In genomic region chr4:41653296-41653695, GRCm38 (mm10) we compare ENCODE assay signal across 7 mouse cellular contexts. TPM values are rescaled to one million over a fixed set of nuclear protein-coding genes. Genes with fewer than 3 reads are reported as not detected.
DNase-seq lines count a peak whose midpoint lies in the region; ATAC-seq and TF ChIP-seq lines count a peak whose summit lies in the region.

No protein-coding gene starts in this region.

- no peak overlapping the region for H3K9ac ChIP-seq in MEL (ENCODE audit: control insufficient read depth, low read depth, low read length, poor library complexity, severe bottlenecking)
- H3K9ac ChIP-seq in embryonic facial prominence, embryonic 13.5 days: 0 out of 2 replicates have a peak overlapping the region, but pooled peaks have one; percentile 28

- WGBS in bone marrow, adult 2 months: 41% methylated on average over 6 of the region's 6 CpGs
- WGBS in embryonic facial prominence, embryonic 13.5 days: 39% methylated on average over 6 of the region's 6 CpGs
- WGBS in hindbrain, embryonic 10.5 days: 41% methylated on average over 6 of the region's 6 CpGs

- H3K4me2 ChIP-seq in embryonic facial prominence, embryonic 13.5 days: no peak overlapping the region

- no peak overlapping the region for H3K4me3 ChIP-seq in MEL (ENCODE audit: control insufficient read depth in 1 of 2, insufficient read depth in 1 of 2, low read depth in 2 of 2, low read length in 2 of 2)
- no peak overlapping the region for H3K4me3 ChIP-seq in bone marrow, adult 2 months (replicated peaks; ENCODE audit: control insufficient read depth, low read depth, low read length)
- H3K4me3 ChIP-seq in embryonic facial prominence, embryonic 13.5 days: no peak overlapping the region
- H3K4me3 ChIP-seq in hindbrain, embryonic 10.5 days: no peak overlapping the region

- TF ChIP-seq POLR2A in MEL (IDR thresholded peaks at IDR 0.05; ENCODE audit: control insufficient read depth in 1 of 2, insufficient read depth in 1 of 2, low read depth in 1 of 2, low read length in 2 of 2, poor library complexity in 1 of 2): no peak
- TF ChIP-seq POLR2A in bone marrow, adult 2 months (IDR thresholded peaks at IDR 0.05; ENCODE audit: borderline replicate concordance, control insufficient read depth, low read depth, low read length): no peak

- peak; percentile 64 for DNase-seq in MEL (ENCODE audit: low read depth, low spot score)
- DNase-seq in hindbrain, embryonic 10.5 days (ENCODE audit: low spot score): peak; percentile 82
- peak; percentile 80 to 85 for DNase-seq in layer of hippocampus, postnatal 10 days (ENCODE audit: low spot score in 2 of 2)
- DNase-seq in right cerebral cortex, postnatal 4 days: peak; percentile 85

- H3K79me2 ChIP-seq in MEL (ENCODE audit: control insufficient read depth, insufficient read depth, low read length, poor library complexity): no peaks in the 10 kb centered on the region

- H3K9me3 ChIP-seq in MEL (replicated peaks; ENCODE audit: insufficient read depth, low read length): no peaks in the 10 kb centered on the region
- no peaks in the 10 kb centered on the region for H3K9me3 ChIP-seq in embryonic facial prominence, embryonic 13.5 days
- no peaks in the 10 kb centered on the region for H3K9me3 ChIP-seq in hindbrain, embryonic 10.5 days

- H3K4me1 ChIP-seq in MEL (ENCODE audit: control insufficient read depth in 1 of 2, insufficient read depth in 2 of 2, low read length in 2 of 2): peaks cover 4 to 6% of the 10 kb centered on the region in 2 experiments; a peak in 2 of 4 replicates
- no peaks in the 10 kb centered on the region for H3K4me1 ChIP-seq in bone marrow, adult 2 months (ENCODE audit: control insufficient read depth, insufficient read depth, low read length)
- H3K4me1 ChIP-seq in embryonic facial prominence, embryonic 13.5 days: peaks cover 23% of the 10 kb centered on the region
- peaks cover 47% of the 10 kb centered on the region for H3K4me1 ChIP-seq in hindbrain, embryonic 10.5 days (replicated peaks)

- H3K36me3 ChIP-seq in MEL (ENCODE audit: control insufficient read depth in 1 of 2, insufficient read depth in 2 of 2, low read length in 2 of 2): no peaks in the 10 kb centered on the region
- H3K36me3 ChIP-seq in embryonic facial prominence, embryonic 13.5 days: peaks cover 10% of the 10 kb centered on the region
- peaks cover 34% of the 10 kb centered on the region for H3K36me3 ChIP-seq in hindbrain, embryonic 10.5 days

- TF ChIP-seq EP300 in MEL (IDR thresholded peaks at IDR 0.05; ENCODE audit: low read depth in 1 of 2, low read length in 2 of 2): no peak

- H3K27me3 ChIP-seq in MEL (ENCODE audit: control insufficient read depth in 1 of 2, insufficient read depth in 2 of 2, low read length in 2 of 2): 0 out of 4 replicates have a peak, but pooled peaks cover 0 to 1% of the 10 kb centered on the region in 2 experiments
- peaks cover 6% of the 10 kb centered on the region; the same call in 1 of the 2 replicates for H3K27me3 ChIP-seq in embryonic facial prominence, embryonic 13.5 days
- H3K27me3 ChIP-seq in hindbrain, embryonic 10.5 days (ENCODE audit: insufficient read depth, poor library complexity, severe bottlenecking): peaks cover 5% of the 10 kb centered on the region; the same call in 1 of the 2 replicates

- peak; percentile 69 to 83 (median 76) for TF ChIP-seq CTCF in MEL (IDR thresholded peaks at IDR 0.05 in 2 of 3, conservative IDR thresholded peaks at IDR 0.05 in 1 of 3; ENCODE audit: control insufficient read depth in 1 of 3, insufficient read depth in 1 of 3, low read depth in 2 of 3, low read length in 3 of 3, poor library complexity in 1 of 3, severe bottlenecking in 1 of 3)
- peak; percentile 71 for TF ChIP-seq CTCF in bone marrow, adult 2 months (IDR thresholded peaks at IDR 0.05; ENCODE audit: control insufficient read depth, insufficient read depth, low read length)

- peak; percentile 52 for TF ChIP-seq RAD21 in MEL (IDR thresholded peaks at IDR 0.05; ENCODE audit: low read depth, low read length)

- no peak overlapping the region for H3K27ac ChIP-seq in MEL (ENCODE audit: control insufficient read depth, low read depth, low read length)
- H3K27ac ChIP-seq in bone marrow, adult 2 months (ENCODE audit: control insufficient read depth, insufficient read depth, low read depth, low read length, poor library complexity): no peak overlapping the region
- H3K27ac ChIP-seq in embryonic facial prominence, embryonic 13.5 days: no peak overlapping the region
- H3K27ac ChIP-seq in hindbrain, embryonic 10.5 days: no peak overlapping the region

- no peak for ATAC-seq in embryonic facial prominence, embryonic 13.5 days (ENCODE audit: insufficient number of reproducible peaks, insufficient read depth, low FRiP score, low TSS enrichment, low read depth)
- peak; percentile 87 for ATAC-seq in megakaryocyte progenitor cell, adult 5-6 weeks (replicated peaks; ENCODE audit: poor library complexity)

TF ChIP-seq in MEL, 35 proteins besides CTCF, POLR2A, EP300 and RAD21:
- TF ChIP-seq BHLHE40 (IDR thresholded peaks at IDR 0.05; ENCODE audit: borderline replicate concordance, low read depth, low read length): no peak
- peak; percentile 44 for TF ChIP-seq ZC3H11A (IDR thresholded peaks at IDR 0.05; ENCODE audit: low read depth, low read length)
- TF ChIP-seq SMC3 (IDR thresholded peaks at IDR 0.05; ENCODE audit: low read depth, low read length): peak; percentile 80

RNA-seq across cellular contexts. Expression of gene Enho, which starts 13.2 kb away (rescaled TPM):
- total RNA-seq in MEL (2012; rRNA removed): 0.19 TPM in 1 of 2 replicates, not detected in the other
- under 1 TPM in 1 of 2 experiments, not detected in 1; 0.40 TPM for polyA plus RNA-seq in MEL (2012; ENCODE audit: insufficient read depth in 1 of 2, insufficient read length in 2 of 2, low read depth in 1 of 2, low replicate concordance in 2 of 2, missing spikeins in 1 of 2)
- 1.0 and 1.2 TPM in 2 replicates for polyA plus RNA-seq in bone marrow, adult 2 months (2011; ENCODE audit: insufficient read depth, insufficient read length, low replicate concordance, missing spikeins)
- 19.4 and 23.2 TPM in 2 replicates for polyA plus RNA-seq in embryonic facial prominence, embryonic 13.5 days (2015; fragmentation: Nextera tagmentation; extraction: Ambion mirVana)
- polyA plus RNA-seq in hindbrain, embryonic 10.5 days (2016; fragmentation: Nextera tagmentation; extraction: Ambion mirVana): 27.3 and 50.9 TPM in 2 replicates
- total RNA-seq in layer of hippocampus, postnatal 10 days (2021): 10 to 100 TPM; 63.4 to 66.5 TPM
- not detected in 2 replicates for total RNA-seq in megakaryocyte progenitor cell, adult 5-6 weeks (2015)
- not detected in 2 replicates for total RNA-seq in megakaryocyte progenitor cell, adult 5-6 weeks (2017)

RNA-seq across cellular contexts. Expression of gene Cntfr, which starts 43.6 kb away (rescaled TPM):
- total RNA-seq in MEL (2012; rRNA removed): not detected in 2 replicates
- polyA plus RNA-seq in MEL (2012; ENCODE audit: insufficient read depth in 1 of 2, insufficient read length in 2 of 2, low read depth in 1 of 2, low replicate concordance in 2 of 2, missing spikeins in 1 of 2): not detected
- polyA plus RNA-seq in bone marrow, adult 2 months (2011; ENCODE audit: insufficient read depth, insufficient read length, low replicate concordance, missing spikeins): not detected in 2 replicates
- polyA plus RNA-seq in embryonic facial prominence, embryonic 13.5 days (2015; fragmentation: Nextera tagmentation; extraction: Ambion mirVana): 11.2 and 16.3 TPM in 2 replicates
- polyA plus RNA-seq in hindbrain, embryonic 10.5 days (2016; fragmentation: Nextera tagmentation; extraction: Ambion mirVana): 29.7 and 51.6 TPM in 2 replicates
- total RNA-seq in layer of hippocampus, postnatal 10 days (2021): 10 to 100 TPM; 64.7 to 65.0 TPM
- total RNA-seq in megakaryocyte progenitor cell, adult 5-6 weeks (2015): not detected in 2 replicates
- total RNA-seq in megakaryocyte progenitor cell, adult 5-6 weeks (2017): not detected in 2 replicates

RNA-seq across cellular contexts. Expression of gene Il11ra1, which starts 46.5 kb away (rescaled TPM):
- total RNA-seq in MEL (2012; rRNA removed): 42.9 and 66.7 TPM in 2 replicates
- 10 to 100 TPM in 1 of 2 experiments, not detected in 1; 44.4 TPM for polyA plus RNA-seq in MEL (2012; ENCODE audit: insufficient read depth in 1 of 2, insufficient read length in 2 of 2, low read depth in 1 of 2, low replicate concordance in 2 of 2, missing spikeins in 1 of 2)
- polyA plus RNA-seq in bone marrow, adult 2 months (2011; ENCODE audit: insufficient read depth, insufficient read length, low replicate concordance, missing spikeins): 77.3 and 83.6 TPM in 2 replicates
- 427 and 512 TPM in 2 replicates for polyA plus RNA-seq in embryonic facial prominence, embryonic 13.5 days (2015; fragmentation: Nextera tagmentation; extraction: Ambion mirVana)
- polyA plus RNA-seq in hindbrain, embryonic 10.5 days (2016; fragmentation: Nextera tagmentation; extraction: Ambion mirVana): 84.3 and 91.4 TPM in 2 replicates
- total RNA-seq in layer of hippocampus, postnatal 10 days (2021): 10 to 100 TPM; 23.2 to 24.5 TPM
- 28.2 and 46.9 TPM in 2 replicates for total RNA-seq in megakaryocyte progenitor cell, adult 5-6 weeks (2015)
- total RNA-seq in megakaryocyte progenitor cell, adult 5-6 weeks (2017): 132 and 149 TPM in 2 replicates
